Comparison of ENCODE assay signal across 13 mouse cellular contexts in genomic region chr2:68346606-68347237, GRCm38 (mm10).
DNase-seq lines count a peak whose midpoint lies in the region; ATAC-seq and TF ChIP-seq lines count a peak whose summit lies in the region.
"Had no signal": no experiment of that assay in that cellular context is flagged by ENCODE, and none has a peak within 500 bp of the region (broad histone marks: within the 10 kb centered on the region; RNA-seq: fewer than 3 reads in every experiment).

No protein-coding gene starts in this region.

- no peak for DNase-seq in heart, postnatal 0 days (ENCODE audit: low spot score)
- DNase-seq in heart, postnatal 25 days (ENCODE audit: low spot score), result no peak
- DNase-seq in embryo, embryonic 11 days, result peak; percentile 59
- peak; percentile 53 for DNase-seq in hindbrain, embryonic 10.5 days (ENCODE audit: low spot score)
- no peak for DNase-seq in urinary bladder, postnatal 25 days (ENCODE audit: low spot score)
- DNase-seq in gastrocnemius, adult 18-20 months (ENCODE audit: low spot score), result no peak
- no peak for DNase-seq in cerebellum, adult 11-12 months
- DNase-seq: heart, postnatal 36 days; liver had no signal

- TF ChIP-seq CTCF in heart, postnatal 0 days (IDR thresholded peaks at IDR 0.05; ENCODE audit: low read depth), result no peak

- intact Hi-C loops in heart, postnatal 25 days (cut with DNase I), result loop anchor here (10.0 kb wide), 1 partner anchor 812 kb away; no protein-coding TSS in a partner anchor

- peak; percentile 55 for ATAC-seq in heart, postnatal 0 days (ENCODE audit: insufficient read depth, low read depth)
- peak; percentile 63; the same call in 1 of the 2 replicates for ATAC-seq in midbrain, embryonic 12.5 days (ENCODE audit: low FRiP score, low read depth)
- ATAC-seq: CD4-positive, CD25-positive, alpha-beta regulatory T cell, adult 4 months had no signal

- H3K27ac ChIP-seq in heart, postnatal 0 days (ENCODE audit: low read depth), result peak overlapping the region; percentile 47; the same call in 1 of the 2 replicates
- H3K27ac ChIP-seq in hindbrain, embryonic 10.5 days, result peak overlapping the region; percentile 86
- H3K27ac ChIP-seq in midbrain, embryonic 12.5 days (replicated peaks), result 0 out of 2 replicates have a peak overlapping the region, but pooled peaks have one; percentile 52
- H3K27ac ChIP-seq: embryonic facial prominence, embryonic 12.5 days; macrophage had no signal

- H3K9ac ChIP-seq in heart, postnatal 0 days (replicated peaks; ENCODE audit: low read depth, low read length), result no peak overlapping the region
- H3K9ac ChIP-seq in midbrain, embryonic 12.5 days (replicated peaks), result no peak overlapping the region; the same call in 1 of the 2 replicates
- H3K9ac ChIP-seq: embryonic facial prominence, embryonic 12.5 days had no signal

- peaks cover 37% of the 10 kb centered on the region for H3K36me3 ChIP-seq in heart, postnatal 0 days (replicated peaks; ENCODE audit: control insufficient read depth, insufficient read depth, low read length)
- H3K36me3 ChIP-seq in hindbrain, embryonic 10.5 days, result peaks cover 66% of the 10 kb centered on the region
- H3K36me3 ChIP-seq in midbrain, embryonic 12.5 days, result peaks cover 17% of the 10 kb centered on the region
- H3K36me3 ChIP-seq: embryonic facial prominence, embryonic 12.5 days had no signal

- no peaks in the 10 kb centered on the region for H3K27me3 ChIP-seq in heart, postnatal 0 days (ENCODE audit: control insufficient read depth, insufficient read depth, low read length)
- H3K27me3 ChIP-seq in hindbrain, embryonic 10.5 days (ENCODE audit: insufficient read depth, poor library complexity, severe bottlenecking), result no peaks in the 10 kb centered on the region
- H3K27me3 ChIP-seq in midbrain, embryonic 12.5 days, result no peaks in the 10 kb centered on the region
- H3K27me3 ChIP-seq: embryonic facial prominence, embryonic 12.5 days had no signal

- TF ChIP-seq EP300 in heart, postnatal 0 days (IDR thresholded peaks at IDR 0.05; ENCODE audit: low read depth), result no peak

- H3K4me2 ChIP-seq in heart, postnatal 0 days (ENCODE audit: low read depth, low read length), result no peak overlapping the region
- H3K4me2 ChIP-seq in midbrain, embryonic 12.5 days (replicated peaks), result no peak overlapping the region
- H3K4me2 ChIP-seq: embryonic facial prominence, embryonic 12.5 days had no signal

- no peaks in the 10 kb centered on the region for H3K4me1 ChIP-seq in heart, postnatal 0 days (ENCODE audit: control insufficient read depth, insufficient read depth)
- peaks cover 32% of the 10 kb centered on the region for H3K4me1 ChIP-seq in hindbrain, embryonic 10.5 days (replicated peaks)
- peaks cover 23% of the 10 kb centered on the region for H3K4me1 ChIP-seq in midbrain, embryonic 12.5 days
- H3K4me1 ChIP-seq: embryonic facial prominence, embryonic 12.5 days had no signal

- H3K9me3 ChIP-seq in heart, postnatal 0 days (replicated peaks; ENCODE audit: control insufficient read depth, low read length), result no peaks in the 10 kb centered on the region
- no peaks in the 10 kb centered on the region for H3K9me3 ChIP-seq in hindbrain, embryonic 10.5 days
- H3K9me3 ChIP-seq in midbrain, embryonic 12.5 days, result no peaks in the 10 kb centered on the region
- H3K9me3 ChIP-seq: embryonic facial prominence, embryonic 12.5 days had no signal

- WGBS in heart, postnatal 0 days, result 59% methylated on average over 8 of the region's 8 CpGs
- WGBS in hindbrain, embryonic 10.5 days, result 25% methylated on average over 8 of the region's 8 CpGs
- 24% methylated on average over 8 of the region's 8 CpGs for WGBS in midbrain, embryonic 12.5 days

- no peak overlapping the region for H3K4me3 ChIP-seq in heart, postnatal 0 days (ENCODE audit: low read depth, low read length)
- H3K4me3 ChIP-seq in hindbrain, embryonic 10.5 days, result no peak overlapping the region
- H3K4me3 ChIP-seq in midbrain, embryonic 12.5 days, result no peak overlapping the region
- H3K4me3 ChIP-seq: embryonic facial prominence, embryonic 12.5 days had no signal

Comparison
In these comparisons a context has a peak if more than half of its experiments do, and no peak if none do; other contexts are left out.
1. DNase-seq: peak in embryo, embryonic 11 days (single experiment) and hindbrain, embryonic 10.5 days (single experiment); none in heart, postnatal 0 days (single experiment), heart, postnatal 25 days (single experiment), urinary bladder, postnatal 25 days (single experiment), gastrocnemius, adult 18-20 months (single experiment) and cerebellum, adult 11-12 months (single experiment).
2. Peak in every context shown above with its lines, with median percentiles within 50 percentile points of each other: H3K27ac ChIP-seq.